Mouse (Mus musculus) testis, postnatal 14 days (tissue): ENCODE measurements around the gene Gm20388.

Source experiments
- DNase-seq: peaks from one replicate; pipeline ENCODE4 v3.0.0; 2021; ENCODE audit warnings: low spot score

The Gm20388 gene

DNA sequence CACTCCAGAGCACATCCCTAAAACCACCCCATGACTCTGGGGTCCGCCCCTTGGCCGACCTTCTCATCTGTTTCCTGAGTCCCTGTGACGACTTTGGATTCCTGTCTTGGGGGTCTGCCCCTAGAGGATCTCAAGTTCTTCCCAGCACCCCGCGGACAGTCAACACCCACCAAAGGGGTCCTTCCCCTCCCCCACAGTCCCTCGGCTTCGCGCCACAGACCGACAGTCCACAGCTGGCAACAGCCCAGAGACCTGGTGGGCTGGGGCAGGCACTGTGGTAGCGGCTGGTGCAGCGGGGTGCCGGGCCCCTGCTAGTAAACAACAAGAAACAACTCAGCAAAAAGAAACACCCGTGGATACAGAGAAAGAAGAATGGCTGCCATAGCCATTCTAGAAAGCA lies 1632.3 kb downstream of the Gm20388 start:
- DNase-seq = no peak

GRCm38 (mm10) chr8:121544276-121544785 lies 1633.7 kb downstream of the Gm20388 start, which contains the start of gene 1700018B08Rik:
1700018B08Rik (minus strand) TSS chr8:121544320.
- no peak for DNase-seq

- DNase-seq = no peak
These were observed 1634.3 kb downstream of the Gm20388 start for GRCm38 (mm10) chr8:121544936-121545335.

GRCm38 (mm10) chr8:121547132-121547531 lies 1636.5 kb downstream of the Gm20388 start:
- peak; percentile 63 for DNase-seq

- no peak for DNase-seq
These were observed 1639.4 kb downstream of the Gm20388 start for GRCm38 (mm10) chr8:121550056-121550455.

DNA sequence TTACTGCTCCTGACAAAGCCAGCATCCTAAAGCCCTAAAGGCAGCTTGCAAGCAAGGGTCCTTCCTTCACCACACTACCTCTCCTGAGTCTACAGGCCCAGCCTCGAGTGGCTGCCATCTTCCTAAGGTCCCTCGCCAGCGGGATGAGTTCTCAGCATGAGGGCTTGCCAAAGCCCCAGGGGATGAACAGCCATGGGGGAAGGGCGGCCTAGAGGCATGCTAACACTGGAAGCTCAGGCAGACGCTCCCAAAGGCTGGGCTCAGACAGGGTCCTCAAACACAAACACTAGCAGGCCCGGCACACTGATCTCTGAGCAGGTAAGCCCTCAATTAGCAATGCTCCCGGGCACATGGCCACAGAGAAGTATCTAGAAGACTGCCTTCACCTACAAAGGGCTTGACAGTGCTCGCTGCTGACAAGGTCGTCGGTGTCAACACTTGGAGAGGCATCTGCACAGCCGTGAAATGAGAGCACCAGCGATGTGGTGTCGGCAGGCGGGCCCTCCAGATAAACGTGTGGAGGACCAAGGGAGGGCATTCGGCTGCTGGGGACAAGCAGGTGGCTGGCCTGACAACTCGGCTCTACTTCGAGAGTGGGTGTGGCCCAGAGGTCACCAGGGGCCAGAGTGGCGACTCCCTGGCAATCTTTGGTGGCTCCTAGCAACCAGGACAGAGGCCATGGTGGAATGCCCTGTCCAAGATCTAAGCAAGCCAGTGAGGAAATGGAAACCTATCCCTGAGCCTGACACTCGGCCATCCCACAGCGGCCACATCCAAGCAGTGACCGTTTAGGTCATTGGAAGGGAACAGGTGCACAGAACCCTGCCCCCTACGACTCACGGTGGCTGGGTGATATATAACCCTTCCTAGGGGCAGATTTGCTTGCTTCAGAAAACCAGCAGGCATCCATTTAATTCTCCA lies 1640.7 kb downstream of the Gm20388 start:
- DNase-seq = no peak

GRCm38 (mm10) chr8:121552506-121552905 lies 1641.9 kb downstream of the Gm20388 start:
- no peak for DNase-seq

DNA sequence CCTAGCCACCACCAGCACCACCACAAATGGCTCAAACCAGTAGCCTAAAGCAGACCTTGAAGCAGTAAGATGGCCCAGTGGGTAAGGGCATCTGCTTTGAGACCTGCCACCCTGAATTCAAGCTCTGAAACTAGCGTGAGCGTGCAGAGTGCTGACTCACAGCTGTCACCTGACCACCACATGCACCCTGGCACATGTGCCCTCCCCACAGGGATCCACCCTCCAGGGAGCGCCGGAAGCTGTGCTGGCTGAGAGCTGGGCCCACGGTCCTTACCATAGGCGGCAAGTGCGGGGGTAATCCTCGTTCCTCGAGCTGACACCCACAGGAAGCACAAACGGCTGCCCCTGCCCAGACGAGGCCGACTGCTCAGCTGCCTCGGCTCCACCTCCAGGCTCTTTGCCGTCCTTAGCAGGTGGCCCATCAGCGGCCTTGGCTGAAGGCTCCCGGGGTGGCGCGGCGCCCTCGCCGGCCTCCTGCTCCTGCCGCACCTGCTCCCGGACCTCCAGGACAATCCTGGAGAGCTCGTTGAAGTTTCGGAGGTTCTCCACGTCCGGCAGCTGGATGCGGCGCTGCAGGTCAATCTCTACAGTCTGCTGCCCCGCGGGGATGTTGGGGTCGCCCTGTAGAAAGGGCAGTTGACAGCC lies 1643.3 kb downstream of the Gm20388 start:
- DNase-seq = no peak

GRCm38 (mm10) chr8:121557746-121558145 lies 1647.1 kb downstream of the Gm20388 start:
- no peak for DNase-seq

- no peak for DNase-seq
These were observed 1647.9 kb downstream of the Gm20388 start for GRCm38 (mm10) chr8:121558538-121558937.

DNA sequence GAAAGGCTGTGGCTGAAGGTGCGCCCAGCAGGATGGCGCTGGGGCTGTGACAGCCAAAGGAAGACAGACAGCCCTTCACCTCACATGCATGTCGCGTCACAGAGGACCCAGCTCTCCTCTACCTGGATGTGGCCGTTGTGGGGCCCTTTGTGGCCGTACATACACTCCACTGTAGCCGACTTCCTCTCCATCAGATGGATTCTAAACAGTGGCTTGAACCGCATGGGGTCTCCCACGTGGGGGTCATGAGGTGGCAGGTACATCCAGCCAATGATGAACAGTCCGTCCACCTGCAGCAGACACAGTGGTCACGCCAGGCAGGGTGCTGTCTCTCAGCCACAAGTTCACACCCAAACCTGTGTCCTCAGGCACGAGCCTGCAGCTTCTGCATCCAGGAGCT lies 1649.2 kb downstream of the Gm20388 start:
- no peak for DNase-seq

DNA sequence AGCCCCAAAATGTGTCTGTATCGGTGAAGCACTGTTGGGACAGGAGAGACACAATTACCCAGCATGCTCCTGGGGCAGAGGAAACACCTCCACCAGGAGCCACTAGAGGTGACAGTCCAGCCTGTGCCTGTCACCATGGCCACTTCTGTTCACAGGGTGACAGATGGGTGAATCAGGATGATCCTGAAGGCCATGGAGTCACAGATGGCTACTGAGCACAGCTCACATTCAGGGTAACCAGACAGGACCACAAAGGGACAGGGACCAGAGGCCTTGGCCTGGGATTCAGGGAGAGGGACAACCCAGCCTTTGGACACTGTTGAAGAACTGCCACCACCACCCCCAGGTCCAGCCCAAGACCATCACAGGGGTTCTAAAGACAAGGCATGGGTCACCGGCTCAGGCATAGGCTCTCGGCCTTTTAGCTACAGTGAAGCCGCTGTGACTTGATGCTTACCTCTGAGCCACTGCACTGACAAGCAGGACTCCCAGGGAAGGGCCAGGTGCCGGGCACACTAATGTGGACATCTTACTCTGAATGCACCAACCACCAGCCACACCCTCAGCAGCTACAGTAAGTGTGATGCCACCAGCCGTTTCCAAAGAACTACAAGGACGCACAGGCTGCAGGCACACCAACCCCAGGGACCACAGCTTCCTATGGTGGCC lies 1649.9 kb downstream of the Gm20388 start:
- no peak for DNase-seq

- DNase-seq = no peak
These were observed 1651.2 kb downstream of the Gm20388 start for GRCm38 (mm10) chr8:121561636-121562345.

DNA sequence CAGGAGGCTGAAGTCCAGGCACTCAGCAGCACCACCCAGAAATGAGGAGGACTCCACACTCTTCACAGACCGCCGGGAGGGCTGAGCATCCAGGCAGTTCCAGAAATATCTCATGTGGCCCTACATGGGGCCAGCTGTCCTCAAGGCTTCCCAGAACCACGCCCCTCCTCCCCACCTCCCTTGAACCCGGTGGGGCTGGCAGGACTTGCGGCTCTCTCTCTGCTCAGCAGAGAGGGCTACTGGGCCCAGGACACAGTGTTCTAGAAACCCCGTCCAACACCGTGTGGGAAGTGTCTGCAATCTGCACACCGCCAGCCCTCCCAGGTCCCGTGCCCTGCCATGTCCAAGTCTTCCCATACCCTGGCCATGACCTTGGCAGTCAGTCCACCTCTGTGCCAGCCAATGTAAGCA lies 1652.3 kb downstream of the Gm20388 start:
- peak; percentile 91 for DNase-seq

GRCm38 (mm10) chr8:121563701-121564100 lies 1653.1 kb downstream of the Gm20388 start:
- no peak for DNase-seq

DNA sequence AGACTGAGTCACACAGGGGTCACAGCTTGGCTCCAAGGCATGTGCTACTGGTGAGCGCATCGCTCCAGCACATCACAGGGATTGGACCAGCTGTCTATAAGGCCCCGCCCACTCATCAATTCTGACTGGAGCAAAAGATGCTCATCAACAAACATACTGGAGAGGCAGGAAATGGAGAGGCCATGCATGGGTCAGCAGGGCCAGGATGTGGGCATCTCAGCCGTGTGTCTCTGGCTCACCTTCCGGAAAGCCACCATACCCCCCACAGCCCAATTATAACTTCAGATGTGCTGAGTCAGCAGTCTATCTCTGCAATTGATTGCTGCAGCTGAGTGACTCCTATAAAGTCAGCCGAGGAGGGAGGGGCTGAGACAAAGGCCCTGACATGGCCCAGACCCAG lies 1657.7 kb downstream of the Gm20388 start:
- no peak for DNase-seq

DNA sequence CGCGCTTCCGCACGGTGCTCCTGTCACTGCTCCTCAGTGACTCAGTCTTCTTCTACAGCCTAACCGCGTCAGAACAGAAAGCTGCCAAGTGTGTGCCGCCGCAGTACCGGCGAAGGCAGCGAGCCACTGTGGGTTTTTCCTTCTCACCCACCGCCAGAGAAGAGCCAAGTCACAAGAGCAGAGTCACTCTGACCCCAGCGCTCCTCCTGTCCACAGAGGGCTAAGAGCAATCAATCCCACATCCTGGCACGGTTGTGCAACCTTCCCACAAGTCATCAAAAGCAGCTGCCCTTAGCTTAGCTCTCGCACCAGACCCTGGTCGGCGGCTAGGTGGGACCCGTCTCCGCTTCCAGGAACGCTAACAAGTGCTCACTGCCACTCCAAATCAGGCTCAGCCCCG lies 1659.7 kb downstream of the Gm20388 start:
- DNase-seq = no peak

GRCm38 (mm10) chr8:121570801-121571200 lies 1660.2 kb downstream of the Gm20388 start:
- DNase-seq = no peak

- DNase-seq = no peak
These were observed 1661.5 kb downstream of the Gm20388 start for GRCm38 (mm10) chr8:121572121-121572520.

DNA sequence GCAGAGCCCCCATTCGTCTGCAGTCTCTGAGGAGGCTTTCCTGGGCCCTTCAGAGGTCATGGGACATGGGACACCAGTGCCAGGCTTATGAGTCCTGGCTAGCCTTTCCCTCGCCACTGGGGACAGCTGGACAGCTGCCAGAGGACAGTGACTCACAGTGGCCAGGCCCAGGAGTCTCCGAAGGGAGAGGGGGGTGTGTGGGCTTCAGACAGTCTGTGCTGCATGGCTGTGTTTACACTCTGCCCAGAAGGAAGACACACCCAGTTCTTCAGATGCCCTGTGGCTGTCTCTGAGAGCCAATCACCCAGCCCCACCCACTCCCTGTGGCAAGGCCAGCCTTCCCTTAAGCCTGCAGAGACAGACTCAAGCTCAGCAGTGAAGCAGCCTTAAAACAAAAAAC lies 1662.6 kb downstream of the Gm20388 start:
- no peak for DNase-seq

DNA sequence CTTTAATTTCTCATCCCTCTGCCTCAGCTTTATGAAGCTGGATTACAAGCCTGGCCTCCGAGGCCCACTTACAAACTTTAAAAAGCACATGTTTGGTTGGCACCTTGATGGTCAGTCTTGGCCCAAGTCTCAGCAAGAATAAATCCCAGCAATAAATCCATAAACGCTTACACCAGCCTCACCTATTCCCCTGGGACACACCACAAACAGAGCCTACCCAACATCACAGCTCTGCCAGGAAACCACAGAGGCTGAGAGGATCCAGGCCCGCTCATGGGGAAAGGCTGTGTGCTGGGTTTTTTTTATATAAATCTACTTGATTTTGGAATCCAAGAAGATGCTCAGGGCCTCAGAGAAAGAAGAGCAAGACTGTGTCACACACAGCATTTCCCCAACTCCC lies 1665.0 kb downstream of the Gm20388 start:
- DNase-seq = no peak
